Mouse (Mus musculus): ENCODE measurements around the gene Sppl3.

- no peak for TF ChIP-seq CTCF (IDR thresholded peaks at IDR 0.05; ENCODE audit: low read depth, low read length)
- TF ChIP-seq POLR2A (IDR thresholded peaks at IDR 0.05; ENCODE audit: extremely low read depth, insufficient read depth, low read length) = no peak
These were observed 4.2 kb downstream of the Sppl3 start for GRCm38 (mm10) chr5:115015121-115015520.
